Mouse (Mus musculus) cerebellum, adult 2 months (tissue): ENCODE results near the gene Pex5.

ENCODE experiments used
- CTCF ChIP-seq: fragments of 200-500 bp; IDR thresholded peaks from 2 replicates; pipeline ENCODE4 v1.5.1; 2011; ENCODE audit warnings: low read depth, mild to moderate bottlenecking, control low read depth, low read length, moderate library complexity, borderline replicate concordance; ENCODE audit not compliant: insufficient read depth
- POLR2A ChIP-seq: fragments of 200-500 bp; IDR thresholded peaks from 2 replicates; pipeline ENCODE4 v1.6.1; 2011; ENCODE audit warnings: low read length, control low read depth, borderline replicate concordance; ENCODE audit not compliant: insufficient read depth

- TF ChIP-seq CTCF (no peak), POLR2A (no peak)
Observed at GRCm38 (mm10) chr6:124453756-124454155, 38.9 kb upstream of the Pex5 start.
